Mouse (Mus musculus) embryonic fibroblast, embryonic 13.5 days (primary cell): Measurements from ENCODE around the gene Robo2. TPM values are rescaled to one million over a fixed set of nuclear protein-coding genes. Genes with fewer than 3 reads are reported as not detected.

ENCODE experiments used
- H3K27ac ChIP-seq: 2 replicates; pipeline ENCODE4 v1.5.1; 2012; ENCODE audit warnings: low read length, control low read depth, inconsistent platforms; ENCODE audit not compliant: insufficient read depth
- H3K4me1 ChIP-seq: 2 replicates; pipeline ENCODE4 v1.6.1; 2011; ENCODE audit warnings: low read length; ENCODE audit not compliant: control insufficient read depth, insufficient read depth
- H3K4me3 ChIP-seq: 2 replicates; pipeline ENCODE4 v1.5.1; 2011; ENCODE audit warnings: mild to moderate bottlenecking, control low read depth, low read length; ENCODE audit not compliant: insufficient read depth
- CTCF ChIP-seq: IDR thresholded peaks from 2 replicates; pipeline ENCODE4 v1.5.1; 2011; ENCODE audit warnings: mild to moderate bottlenecking, control low read depth, low read length, moderate library complexity, borderline replicate concordance; ENCODE audit not compliant: insufficient read depth
- POLR2A ChIP-seq: IDR thresholded peaks from 2 replicates; pipeline ENCODE4 v1.6.1; 2011; ENCODE audit warnings: low read depth, mild to moderate bottlenecking, control low read depth, low read length, moderate library complexity
- polyA plus RNA-seq: library from polyadenylated mRNA; stranded (reverse); fragments of >200 nt; gene quantifications from 2 replicates; pipeline ENCODE4 v1.2.4, GENCODE M21; 2011; ENCODE audit warnings: low read depth; ENCODE audit not compliant: missing spikeins, insufficient read length

The Robo2 gene
- polyA plus RNA-seq, 1 experiment = 24.1 TPM

DNA sequence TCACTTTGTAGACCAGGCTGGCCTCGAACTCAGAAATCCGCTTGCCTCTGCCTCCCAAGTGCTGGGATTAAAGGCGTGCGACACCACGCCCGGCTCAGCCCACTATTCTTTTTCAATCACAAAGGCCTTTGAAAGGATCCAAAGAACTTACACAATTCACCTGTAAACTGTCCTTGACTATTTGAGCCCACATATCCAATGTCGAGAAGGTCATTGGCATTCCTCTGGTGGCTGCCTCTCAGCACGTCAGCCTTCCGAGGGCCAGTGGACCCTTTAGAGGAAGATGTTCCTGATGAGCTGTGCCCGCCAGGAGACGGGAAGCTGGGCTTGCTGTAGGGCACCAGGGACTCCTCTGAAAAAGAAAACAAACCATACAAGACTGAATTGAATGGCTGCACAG is 514.8 kb downstream of the Robo2 start:
- no peak overlapping the region for H3K27ac ChIP-seq
- TF ChIP-seq CTCF (no peak), POLR2A (no peak)
- H3K4me3 ChIP-seq = no peak overlapping the region
- no peaks in the 10 kb centered on the region for H3K4me1 ChIP-seq

GRCm38 (mm10) chr16:73881911-73882310 is 529.7 kb downstream of the Robo2 start:
- Histone ChIP-seq H3K4me3 (no peak overlapping the region), H3K27ac (no peak overlapping the region), H3K4me1 (no peaks in the 10 kb centered on the region)
- no peak for TF ChIP-seq CTCF
- TF ChIP-seq POLR2A = no peak

GRCm38 (mm10) chr16:73877973-73878372 is 533.7 kb downstream of the Robo2 start:
- no peak for TF ChIP-seq CTCF
- TF ChIP-seq POLR2A = no peak
- Histone ChIP-seq H3K27ac (peak overlapping the region; percentile 78; the same call in 1 of the 2 replicates), H3K4me3 (no peak overlapping the region), H3K4me1 (no peaks in the 10 kb centered on the region)

GRCm38 (mm10) chr16:73874991-73875390 is 536.6 kb downstream of the Robo2 start:
- Histone ChIP-seq H3K27ac (no peak overlapping the region), H3K4me3 (no peak overlapping the region), H3K4me1 (no peaks in the 10 kb centered on the region)
- TF ChIP-seq POLR2A (no peak), CTCF (no peak)

DNA sequence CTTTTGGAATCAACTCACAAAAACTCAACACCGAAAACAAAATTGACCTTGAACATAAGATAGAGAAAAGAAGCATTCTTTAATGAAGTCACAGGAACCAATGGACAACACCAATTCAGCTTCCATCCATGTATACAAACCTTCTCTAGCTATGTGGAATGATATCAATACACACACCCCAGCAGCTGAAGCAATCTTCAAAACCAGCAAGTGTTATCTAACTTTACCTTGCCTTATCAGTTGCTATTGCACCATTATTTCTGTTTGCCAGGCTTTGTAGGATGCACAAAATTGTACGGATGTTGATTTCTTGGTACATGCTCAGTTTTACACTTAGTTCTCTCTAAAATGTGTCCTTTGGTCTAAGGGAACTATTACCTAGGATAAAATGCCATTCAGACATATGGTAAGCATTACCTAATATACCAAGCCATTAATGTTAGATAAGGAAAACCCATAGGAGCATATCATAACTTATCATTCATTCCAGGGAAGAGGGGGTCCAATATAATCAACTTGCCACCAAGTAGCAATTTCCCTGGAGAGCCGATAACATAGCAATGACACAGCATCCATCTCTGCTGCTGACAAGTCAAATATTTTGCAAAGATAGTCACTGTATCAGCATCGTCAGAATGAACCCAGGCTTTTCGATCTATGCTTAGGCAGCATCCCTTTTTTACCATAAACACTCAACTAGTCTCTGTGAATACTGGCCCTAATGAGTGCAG is 537.6 kb downstream of the Robo2 start:
- no peak for TF ChIP-seq POLR2A
- no peak for TF ChIP-seq CTCF
- no peak overlapping the region for H3K27ac ChIP-seq

GRCm38 (mm10) chr16:73870296-73870695 is 541.3 kb downstream of the Robo2 start:
- no peak for TF ChIP-seq CTCF
- no peak for TF ChIP-seq POLR2A
- Histone ChIP-seq H3K4me3 (no peak overlapping the region), H3K27ac (no peak overlapping the region), H3K4me1 (no peaks in the 10 kb centered on the region)

More for the DNA sequence above, 537.6 kb downstream of the Robo2 start:
- H3K4me3 ChIP-seq = no peak overlapping the region
- H3K4me1 ChIP-seq = no peaks in the 10 kb centered on the region

DNA sequence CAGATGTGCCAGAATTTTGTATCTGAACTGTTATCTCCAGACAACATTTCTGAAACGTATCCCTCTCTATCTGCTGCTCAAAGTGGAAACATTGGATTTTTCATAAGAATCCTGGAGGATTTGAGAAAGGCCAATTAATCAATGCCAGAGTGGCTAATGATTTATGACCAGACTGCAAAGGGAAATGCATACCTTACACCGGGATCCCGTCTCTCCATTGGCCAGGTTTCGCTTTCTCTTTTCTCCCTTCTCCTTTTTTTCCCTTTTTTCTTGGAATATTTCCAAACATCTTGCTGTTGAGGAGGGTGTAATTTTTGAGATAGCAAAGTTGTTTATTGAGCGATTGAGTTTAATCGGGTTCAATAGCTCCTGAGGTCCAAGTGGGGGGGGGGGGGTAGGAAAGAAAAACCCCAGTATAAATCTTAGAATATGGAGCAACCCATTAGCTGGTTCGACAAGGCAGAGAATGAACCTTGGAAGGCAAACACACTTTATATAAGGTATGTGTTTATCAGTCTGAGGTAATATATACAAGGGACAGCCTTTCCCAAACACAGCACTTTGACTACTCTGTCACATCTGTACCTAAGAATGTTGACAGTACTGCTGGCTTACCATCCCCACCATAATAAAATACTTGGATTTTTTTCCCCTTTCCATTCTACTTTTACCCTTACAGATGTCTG is 542.0 kb downstream of the Robo2 start:
- Histone ChIP-seq H3K4me1 (no peaks in the 10 kb centered on the region), H3K27ac (no peak overlapping the region), H3K4me3 (no peak overlapping the region)
- no peak for TF ChIP-seq CTCF
- no peak for TF ChIP-seq POLR2A

DNA sequence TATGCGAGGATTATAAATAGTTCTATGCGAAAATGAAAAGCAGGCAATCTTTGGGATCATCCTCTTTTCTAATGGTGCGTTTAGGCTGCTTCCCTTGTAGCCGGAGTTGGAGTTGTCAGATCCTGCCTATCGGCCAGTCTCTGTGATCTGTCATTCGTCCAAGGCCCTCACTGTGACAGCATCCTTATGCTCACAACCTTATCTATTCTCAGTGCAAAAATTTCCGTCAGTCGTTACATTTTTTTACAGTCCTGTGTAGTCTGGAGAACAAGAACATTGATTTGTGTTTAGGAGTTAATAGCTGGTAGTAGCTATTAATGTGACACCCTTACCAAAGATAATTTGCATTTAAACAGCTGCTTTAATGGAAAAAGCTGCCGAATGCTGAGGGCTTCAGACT is 547.0 kb downstream of the Robo2 start:
- TF ChIP-seq CTCF = no peak
- no peak for TF ChIP-seq POLR2A

DNA sequence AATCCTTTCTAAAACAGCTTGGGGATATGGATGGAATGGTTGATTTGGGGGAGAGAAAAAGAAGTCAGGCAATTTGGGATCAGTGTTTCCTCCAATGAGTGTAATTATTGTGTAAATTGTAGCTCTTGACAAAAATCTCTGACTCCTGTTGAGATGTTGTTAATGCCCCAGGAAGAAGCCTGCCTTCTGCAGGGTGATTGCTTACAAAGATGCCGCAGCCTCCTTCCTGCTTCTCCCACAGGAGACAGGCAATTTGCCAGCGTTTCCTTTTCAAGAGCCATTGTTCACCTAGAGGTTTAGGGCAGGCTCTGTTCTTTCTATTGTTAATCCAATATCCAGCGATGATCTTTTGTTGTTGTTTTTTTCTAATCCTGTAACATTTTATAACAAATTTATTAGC is 547.9 kb downstream of the Robo2 start:
- Histone ChIP-seq H3K4me3 (no peak overlapping the region), H3K4me1 (no peaks in the 10 kb centered on the region)
- no peak for TF ChIP-seq POLR2A
- no peak for TF ChIP-seq CTCF

More for the DNA sequence above, 547.0 kb downstream of the Robo2 start:
- Histone ChIP-seq H3K27ac (no peak overlapping the region), H3K4me3 (no peak overlapping the region), H3K4me1 (no peaks in the 10 kb centered on the region)

DNA sequence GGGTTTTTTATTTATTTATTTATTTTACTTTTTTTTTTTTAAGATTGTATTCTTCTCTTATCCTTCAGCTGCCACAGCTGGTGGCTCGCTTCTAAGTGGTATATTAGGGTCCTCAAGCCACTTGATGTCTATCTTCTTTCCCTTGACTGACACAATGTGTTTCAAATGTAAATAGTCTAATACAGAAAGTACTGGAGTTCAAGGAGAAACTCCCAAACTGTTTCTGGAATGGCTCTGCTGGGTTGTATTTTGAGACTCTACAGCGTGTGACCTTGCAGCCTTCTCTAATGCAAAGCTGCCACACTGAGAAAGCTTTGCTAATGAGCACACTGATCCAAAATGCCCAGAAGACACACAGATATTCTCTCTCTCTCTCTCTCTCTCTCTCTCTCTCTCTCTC is 552.9 kb downstream of the Robo2 start:
- TF ChIP-seq POLR2A (no peak), CTCF (no peak)
- Histone ChIP-seq H3K27ac (no peak overlapping the region), H3K4me3 (no peak overlapping the region), H3K4me1 (no peaks in the 10 kb centered on the region)

More for the DNA sequence above, 547.9 kb downstream of the Robo2 start:
- no peak overlapping the region for H3K27ac ChIP-seq
